Mouse (Mus musculus) testis, postnatal 10 days (tissue): Measurements from ENCODE around the gene Hrct1.

Source experiments
- DNase-seq: peaks from one replicate; pipeline ENCODE4 v3.0.0; 2021; ENCODE audit warnings: low spot score

The Hrct1 gene

DNA sequence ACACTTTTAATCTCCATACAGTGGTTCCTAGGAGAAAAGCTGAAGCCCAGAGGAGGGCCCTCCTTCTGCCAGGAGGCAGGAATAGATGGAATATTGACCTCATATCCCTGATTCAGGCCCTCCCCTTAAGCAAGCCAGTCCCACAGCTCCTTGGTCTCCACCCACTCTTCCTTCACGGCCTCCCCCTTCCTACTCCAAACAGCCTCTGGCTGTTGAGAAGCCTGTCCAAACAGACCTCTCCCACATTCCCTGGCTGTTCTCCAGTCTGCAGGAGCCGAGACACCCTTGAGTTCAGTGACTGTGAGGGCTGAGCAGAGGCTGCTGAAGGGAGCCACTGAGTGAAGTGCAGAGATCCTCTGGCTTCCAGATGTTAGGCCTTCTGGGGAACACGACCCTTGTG, at the start of gene Hrct1:
Gene Hrct1 (plus strand): TSS at position 194 of the 400 bp plus-strand sequence.
- peak; percentile 73 for DNase-seq

DNA sequence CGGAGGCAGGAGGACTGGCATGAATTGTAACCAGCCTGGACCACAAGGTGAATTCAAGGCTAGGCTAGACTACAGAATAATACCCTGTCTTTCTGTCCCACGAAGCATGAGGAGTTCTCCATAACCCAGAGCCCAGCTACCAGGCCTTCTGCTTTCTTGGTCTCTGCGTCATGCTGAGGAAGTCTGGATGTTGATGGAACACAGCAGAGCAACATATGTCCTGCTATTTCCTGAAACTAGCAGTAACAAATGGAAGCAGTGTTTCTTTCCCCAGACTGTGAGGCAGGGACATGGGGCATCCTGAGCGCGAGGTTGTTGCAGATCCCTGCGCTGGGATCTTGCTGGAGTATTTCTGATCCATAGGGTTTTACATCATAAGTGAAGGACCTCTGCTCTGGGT, 48.4 kb upstream of the Hrct1 start:
- DNase-seq, result no peak

DNA sequence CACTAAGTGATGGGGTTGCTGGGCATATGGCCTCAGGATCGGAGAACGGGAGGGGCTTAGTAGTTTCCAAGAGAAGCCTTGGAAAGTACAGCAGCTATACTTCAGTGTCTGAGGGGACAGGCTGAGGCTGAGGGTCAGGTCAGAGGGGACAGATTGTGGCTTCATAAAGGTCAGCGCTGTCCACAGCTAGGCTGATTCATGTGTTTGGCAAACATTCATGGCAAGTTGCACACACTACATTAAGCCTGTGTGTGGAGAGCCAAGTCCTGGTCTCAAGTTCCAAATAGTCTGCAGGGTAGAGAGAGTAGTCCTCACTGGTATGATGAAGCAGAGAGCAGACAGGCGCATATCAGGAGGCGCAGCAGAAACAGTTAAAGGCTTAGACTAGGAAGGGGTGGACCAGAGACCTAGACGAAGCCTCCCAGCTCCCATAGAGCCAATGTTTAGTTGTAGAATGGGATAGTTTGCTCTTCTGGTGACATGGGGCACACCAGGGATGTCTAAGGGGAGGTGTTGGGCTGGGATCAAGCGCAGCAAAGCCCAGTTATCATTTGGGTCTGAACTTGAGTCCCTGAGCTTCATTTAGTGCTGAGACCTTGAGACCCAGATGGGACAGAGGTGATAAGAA, 47.5 kb upstream of the Hrct1 start:
- DNase-seq, result no peak

DNA sequence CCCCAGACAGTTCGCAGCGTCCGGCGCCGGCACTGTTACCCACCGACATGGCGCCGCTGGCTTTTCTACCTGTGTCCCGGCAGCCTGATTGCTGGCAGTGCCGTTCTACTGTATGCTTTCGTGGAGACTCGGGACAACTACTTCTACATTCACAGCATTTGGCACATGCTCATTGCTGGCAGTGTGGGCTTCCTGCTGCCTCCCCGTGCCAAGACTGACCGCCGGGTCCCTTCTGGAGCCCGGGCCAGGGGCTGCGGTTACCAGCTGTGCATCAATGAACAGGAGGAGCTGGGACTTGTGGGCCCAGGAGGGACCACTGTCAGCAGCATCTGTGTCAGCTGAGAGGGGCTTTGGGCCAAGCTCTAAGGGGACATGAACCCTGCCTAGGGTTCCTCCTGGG, 37.0 kb upstream of the Hrct1 start:
- no peak for DNase-seq

DNA sequence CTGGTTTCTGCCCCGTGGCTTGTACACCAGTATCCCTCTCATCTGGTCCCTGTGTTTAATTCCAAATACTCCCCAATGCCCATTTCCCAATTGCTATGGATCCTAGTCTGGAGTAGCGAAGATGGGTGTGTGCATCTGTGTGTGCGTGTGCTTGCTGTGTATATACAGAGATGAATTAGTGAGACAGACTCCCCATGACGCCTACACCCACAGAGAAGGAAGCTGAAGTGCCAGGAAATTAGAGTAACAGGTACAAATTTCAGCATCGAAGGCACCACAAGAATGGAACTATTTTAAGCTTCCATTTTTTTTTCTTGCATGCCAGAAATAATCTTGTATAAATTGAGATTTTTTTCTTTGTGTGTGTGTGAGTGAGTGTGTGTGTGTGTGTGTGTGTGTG, 36.0 kb upstream of the Hrct1 start:
- DNase-seq, result no peak

DNA sequence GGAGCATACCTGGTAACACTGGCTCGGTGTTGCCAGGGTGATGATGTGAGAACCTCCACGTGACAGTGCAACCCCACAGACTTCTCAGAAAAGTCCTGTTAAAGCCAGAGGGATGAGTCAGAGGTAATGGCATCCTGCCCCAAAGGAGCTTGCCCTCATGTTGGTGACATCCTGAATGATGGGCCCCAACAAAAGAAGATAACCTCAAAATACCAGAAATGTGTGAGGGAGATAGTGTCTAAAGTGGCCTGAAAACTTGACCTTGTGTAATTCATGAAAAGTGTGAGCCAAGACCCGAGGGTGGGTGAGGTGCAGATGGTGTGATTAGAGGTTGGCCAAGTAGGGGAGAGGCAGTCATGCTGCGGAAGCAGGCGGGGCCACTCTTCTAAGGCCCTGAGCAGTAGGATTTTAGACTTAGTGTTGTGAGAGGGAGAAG, 33.2 kb upstream of the Hrct1 start:
- no peak for DNase-seq

DNA sequence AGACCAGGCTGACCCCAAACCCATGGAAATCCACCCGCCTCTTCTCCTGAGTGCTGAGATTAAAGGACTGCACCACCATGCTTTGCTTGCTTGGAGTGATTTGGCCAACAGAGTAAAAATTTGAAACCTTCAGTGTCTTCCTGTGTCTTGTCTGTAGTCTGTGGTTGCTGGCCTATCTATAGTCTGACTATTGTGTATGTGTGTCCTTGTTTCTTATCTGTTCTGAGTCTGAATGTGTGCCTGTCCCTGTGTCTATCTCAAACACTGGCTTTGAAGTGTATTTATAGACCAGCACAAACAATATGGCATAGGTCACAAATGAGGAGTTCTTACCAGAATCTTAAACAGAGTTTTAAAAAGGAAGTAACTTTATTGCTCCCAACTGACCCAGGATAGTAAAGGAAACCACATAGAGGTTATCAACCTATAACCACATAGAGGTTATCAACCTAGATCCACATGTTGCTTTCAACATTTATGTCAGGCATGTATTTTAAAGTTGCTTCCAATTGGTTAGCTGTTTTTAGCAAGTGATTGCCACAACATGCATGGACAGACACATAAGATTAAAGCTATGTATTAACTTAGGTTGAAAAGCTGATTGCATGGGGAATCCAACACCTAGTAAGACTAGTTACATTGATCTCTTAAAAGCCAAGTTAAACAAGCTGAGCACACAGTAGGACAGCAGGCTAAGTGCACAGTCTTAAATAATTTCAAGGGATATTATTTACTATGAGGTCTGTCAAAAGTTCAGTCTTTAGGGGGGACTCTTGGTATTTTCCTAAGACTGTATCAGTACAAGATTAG, 32.3 kb upstream of the Hrct1 start:
- no peak for DNase-seq

DNA sequence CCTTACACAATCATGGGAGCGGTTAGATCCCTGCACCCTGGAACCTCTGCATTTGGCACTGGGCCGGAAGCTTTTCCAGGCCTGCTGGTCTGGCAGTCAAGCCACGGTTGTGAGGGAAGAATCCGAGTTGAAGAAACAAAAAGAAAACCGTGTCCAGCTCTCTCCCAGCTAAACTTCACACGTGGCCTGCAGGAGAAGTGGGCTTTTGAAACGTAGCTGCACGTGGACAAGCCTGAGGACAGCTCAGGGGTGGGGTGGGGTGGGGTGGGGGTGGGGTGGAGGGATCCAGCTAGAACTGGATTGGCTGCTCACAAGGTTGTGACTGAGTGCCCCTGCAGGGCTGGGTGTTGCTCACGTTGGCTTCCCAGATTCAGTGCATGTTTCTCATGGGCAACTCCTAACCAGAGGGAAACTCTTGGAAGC, 31.7 kb upstream of the Hrct1 start:
- no peak for DNase-seq

DNA sequence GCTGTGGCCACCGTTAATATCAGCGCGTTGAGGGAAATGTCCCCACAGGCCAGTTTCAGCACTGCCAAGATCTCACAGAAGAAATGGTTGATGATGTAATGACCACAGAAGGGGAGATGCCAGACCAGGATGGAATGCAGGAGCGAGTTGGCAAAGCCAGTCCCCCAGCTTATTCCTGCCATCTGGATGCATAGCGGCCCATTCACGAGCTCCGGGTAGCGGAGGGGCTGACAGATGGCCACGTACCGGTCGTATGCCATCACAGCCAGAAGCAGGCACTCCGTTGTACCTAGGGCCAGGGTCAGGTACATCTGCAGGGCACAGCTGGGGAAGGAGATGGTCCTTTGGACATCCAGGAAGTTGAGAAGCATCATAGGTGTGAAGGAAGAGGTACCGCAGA, 30.4 kb upstream of the Hrct1 start:
- no peak for DNase-seq

DNA sequence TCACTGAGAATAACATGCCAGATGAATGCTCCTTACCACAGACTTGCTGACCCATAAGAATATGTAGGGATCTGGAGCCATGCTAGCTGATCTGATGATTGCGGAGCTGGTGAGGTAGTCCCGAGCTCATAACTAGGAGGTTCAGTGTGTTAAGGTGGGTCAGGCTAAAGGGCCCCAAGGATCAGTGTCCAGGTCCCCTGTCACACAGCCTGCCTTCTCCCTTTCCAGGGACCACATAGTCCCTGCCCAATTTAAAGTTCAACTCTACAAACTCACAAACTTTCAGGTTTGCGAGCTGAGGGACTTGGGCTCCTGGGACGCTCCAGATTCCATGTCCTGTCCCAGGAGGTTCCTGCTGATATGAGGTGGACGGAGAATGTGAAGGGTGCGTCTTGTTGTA, 26.3 kb upstream of the Hrct1 start, which contains the start of gene Olfr70:
Gene Olfr70 (minus strand): TSS at position 101 of the 400 bp plus-strand sequence.
- DNase-seq, result no peak

DNA sequence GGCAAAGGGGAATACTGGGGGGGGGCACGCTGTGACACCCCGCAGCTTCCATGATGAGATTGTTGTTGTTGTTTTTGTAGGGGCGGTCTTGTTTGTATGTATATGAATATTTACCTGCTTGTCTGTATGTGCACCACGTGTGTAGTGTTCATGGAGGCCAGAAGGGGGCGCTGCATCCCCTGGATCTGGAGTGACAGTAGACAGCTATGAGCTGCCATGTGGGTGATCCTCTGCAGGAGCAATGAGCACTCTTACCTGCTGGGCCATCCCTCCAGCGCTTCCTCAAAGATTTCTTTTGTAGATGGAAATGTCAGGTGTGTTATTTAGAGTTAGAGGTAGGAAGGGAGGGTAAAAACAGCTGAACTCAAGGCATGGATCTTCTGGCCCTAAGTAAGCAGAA, 23.5 kb upstream of the Hrct1 start:
- no peak for DNase-seq

DNA sequence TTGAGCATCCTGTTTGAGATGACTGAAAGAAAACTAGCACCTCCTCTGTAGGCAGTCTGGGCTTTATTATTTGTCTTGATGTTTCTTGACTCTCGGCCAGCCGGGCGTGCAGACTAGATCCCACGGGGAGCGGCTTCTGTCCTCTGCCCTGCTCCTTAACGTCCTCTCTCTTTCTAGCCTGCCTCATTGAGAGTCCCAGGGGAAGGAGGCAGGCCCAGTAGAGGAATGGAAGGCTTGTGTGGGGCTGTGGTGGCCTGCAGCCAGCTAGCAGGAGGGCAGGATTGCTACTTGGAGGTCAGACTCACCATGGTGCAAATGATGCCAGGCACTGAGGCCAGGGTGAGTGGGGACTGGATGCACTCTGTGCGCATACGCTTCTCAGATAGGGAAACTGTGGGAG, 23.1 kb upstream of the Hrct1 start:
- DNase-seq, result no peak

DNA sequence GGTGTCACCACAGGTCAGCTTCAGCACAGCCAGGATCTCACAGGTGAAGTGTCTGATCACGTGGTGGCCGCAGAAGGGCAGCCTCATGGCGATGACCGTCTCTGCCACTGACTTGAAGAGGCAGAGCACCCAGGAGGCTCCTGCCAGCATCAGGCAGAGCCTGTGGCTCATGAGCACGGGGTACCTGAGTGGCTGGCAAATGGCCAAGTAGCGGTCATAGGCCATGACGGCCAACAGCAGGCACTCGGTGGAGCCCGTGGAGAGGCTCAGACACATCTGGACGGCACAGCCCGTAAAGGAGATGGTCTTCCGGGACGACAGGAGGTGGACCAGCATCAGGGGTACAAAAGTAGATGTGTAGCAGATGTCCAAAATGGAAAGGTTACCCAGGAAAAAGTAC, 21.0 kb upstream of the Hrct1 start:
- DNase-seq, result peak; percentile 61

DNA sequence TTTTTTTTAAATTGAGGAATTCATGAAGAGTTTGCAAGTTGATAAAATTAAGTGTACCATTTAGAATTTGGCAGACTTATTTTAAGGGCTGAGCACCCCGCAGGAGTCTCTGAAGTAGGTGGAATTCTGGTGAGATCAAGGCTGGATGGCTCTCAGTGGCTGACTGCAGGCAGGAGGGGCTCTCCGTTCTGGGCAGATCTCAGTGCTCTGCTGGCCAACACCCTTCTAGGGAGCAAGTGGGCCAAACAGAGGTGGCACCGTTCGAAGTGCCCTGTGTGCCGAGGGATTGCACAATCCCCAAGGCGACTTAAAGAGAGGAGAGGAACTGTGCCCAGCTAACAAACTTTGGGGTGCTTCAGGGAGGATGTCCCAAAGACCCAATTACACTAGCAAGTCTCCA, 17.1 kb upstream of the Hrct1 start, which contains the start of gene Olfr71:
Gene Olfr71 (minus strand): TSS at position 387 of the 400 bp plus-strand sequence.
- DNase-seq, result no peak

DNA sequence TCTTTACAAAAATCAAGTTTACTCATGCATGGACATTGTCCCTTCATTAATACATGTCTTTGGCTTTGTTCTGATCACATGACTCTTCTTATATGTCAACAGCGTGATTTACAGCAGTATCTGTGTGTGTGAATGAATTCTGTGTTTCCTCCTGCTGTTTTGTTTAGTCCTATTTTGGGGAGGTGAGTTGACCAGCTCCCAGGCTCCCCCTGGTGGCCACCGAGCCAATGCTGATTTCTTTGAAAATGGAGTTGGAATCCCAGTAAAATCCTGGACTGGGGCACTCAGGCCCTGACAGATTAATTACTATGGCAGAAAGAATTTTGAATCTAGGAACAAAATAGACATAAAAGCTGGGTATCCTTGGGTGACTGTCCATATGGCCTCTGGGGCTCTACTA, 15.2 kb upstream of the Hrct1 start:
- DNase-seq, result peak; percentile 96

DNA sequence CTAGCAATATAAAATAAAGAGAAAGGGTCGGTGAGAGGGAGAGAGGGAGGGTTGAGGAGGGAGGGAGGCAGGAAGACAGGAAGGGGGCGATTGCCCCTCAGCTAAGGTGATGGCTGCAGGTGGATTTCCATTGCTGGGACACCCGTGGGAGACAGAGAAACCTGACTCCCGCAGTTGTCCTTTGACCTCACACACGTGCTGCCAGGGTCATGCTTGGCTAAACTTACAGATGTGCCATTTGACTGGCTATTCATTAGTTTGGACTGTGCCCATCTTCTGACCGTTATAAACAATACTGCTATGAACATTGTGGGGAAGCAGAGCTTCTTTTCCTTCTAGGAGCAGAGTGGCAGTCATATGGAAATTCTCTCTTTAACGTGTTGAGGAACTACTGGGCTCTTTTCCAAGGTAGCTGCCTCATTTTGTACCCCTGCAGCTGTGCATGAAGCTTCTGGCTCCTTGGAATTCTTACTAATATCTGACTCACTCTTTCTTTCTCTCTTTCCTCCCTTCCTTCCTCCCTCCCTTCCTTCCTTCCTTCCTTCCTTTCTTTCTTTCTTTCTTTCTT, 13.3 kb upstream of the Hrct1 start:
- DNase-seq, result no peak

DNA sequence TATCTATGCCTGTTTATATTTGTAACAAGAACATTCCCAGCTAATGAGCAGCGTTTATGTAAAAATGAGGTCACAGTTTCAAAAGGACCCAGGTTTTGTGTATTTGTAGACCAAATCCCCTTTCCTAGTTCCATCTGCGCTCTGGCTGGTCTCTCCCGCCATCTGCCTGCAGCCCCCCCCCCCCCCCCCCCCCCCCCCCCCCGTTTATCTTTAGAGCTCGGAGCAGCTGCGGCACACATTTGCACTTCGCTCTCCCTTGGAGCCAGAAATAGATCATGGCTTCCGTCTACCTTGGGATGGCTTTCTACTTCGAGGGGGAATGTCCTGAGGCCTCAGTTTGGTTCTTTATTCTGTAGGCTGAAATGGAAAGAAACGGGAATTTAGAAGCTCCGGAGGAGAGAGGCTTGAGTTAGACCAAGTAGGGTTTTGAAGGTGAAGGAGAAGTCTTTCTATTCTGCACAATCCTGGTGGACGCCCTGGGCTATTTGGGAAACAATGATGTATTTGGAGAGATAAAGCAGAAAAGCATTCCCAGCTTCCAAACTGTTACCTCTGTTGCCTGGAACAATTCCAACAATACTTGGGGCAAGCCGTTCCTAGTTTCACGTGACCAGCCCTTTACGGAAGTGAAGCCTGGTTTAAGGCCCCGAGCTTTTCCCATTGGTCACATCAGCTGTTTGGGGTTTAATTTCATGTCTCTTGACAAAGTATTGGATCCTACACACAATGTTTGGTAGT, 6.3 kb upstream of the Hrct1 start:
- no peak for DNase-seq

DNA sequence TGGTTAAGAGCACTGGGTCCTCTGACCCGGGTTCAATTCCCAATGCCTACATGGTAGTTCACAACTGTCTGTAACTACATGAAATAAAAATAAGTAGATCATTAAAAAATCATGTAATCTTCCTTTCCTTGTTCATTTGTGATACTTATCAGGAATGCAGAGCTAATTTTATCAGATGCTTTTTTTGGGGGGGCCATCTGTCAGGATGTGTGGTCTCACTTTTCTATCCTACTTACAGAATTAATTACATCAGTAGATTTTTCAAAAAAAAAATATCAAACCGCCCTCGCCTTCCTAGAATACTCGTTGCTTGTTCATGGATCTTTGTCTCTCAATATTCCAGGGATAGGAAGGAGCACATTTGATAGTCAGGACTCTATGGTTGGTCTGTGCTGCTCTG, 4.8 kb upstream of the Hrct1 start:
- DNase-seq, result no peak

DNA sequence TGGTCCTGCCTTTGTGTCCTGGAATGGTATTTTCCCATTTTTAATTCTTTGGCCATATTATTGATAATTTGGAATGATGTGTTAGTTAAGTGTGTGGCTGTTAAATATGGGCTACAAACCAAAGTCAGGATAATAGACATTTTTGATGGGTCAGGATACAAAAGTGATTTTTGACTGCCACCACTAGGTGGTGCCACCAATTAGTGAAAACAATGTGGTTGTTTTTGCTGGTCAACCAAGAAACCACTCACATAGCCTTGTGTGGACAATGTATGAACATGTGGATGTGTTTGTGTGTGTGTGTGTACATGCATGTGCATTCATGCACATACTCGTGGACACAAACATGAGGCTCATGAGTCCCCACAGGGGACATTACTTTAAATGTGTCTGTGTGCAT, 2.2 kb upstream of the Hrct1 start:
- peak; percentile 84 for DNase-seq

DNA sequence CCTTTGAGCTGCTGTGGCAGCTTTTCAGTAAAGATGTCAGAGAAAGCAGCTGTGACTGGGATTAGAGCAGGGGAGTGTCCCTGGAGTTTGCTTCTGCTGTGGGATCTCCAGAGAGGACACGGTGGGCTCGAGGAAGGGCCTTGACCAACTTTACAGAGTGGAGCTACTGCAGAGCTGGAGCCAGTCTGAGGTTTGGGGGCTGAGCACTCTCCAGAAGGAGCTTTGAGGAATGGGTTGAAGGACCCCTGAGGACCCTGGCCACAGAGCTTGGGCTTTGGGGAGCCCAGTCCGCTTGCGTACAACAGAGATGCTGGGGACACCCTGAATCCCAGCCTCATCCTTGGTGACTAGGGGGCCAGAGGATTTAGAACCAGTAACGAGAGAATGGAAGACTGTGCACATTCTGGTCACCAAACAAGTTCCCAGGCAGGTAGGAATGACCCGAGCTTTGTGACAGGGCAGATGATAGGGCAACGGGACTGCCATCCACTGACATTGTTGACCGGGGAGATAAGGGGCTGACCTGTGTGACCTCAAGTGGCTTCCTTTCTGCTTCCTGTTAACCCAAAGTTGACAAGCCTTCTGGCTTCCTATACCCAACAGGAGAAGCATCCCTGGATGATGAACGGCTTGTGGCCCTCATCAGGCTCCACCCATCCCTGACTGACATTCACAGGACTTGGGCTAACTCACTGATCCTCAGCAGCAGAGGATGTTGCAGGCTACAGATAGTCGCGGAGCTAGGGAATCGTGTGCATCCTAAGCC, 577 bp upstream of the Hrct1 start:
- DNase-seq, result no peak

DNA sequence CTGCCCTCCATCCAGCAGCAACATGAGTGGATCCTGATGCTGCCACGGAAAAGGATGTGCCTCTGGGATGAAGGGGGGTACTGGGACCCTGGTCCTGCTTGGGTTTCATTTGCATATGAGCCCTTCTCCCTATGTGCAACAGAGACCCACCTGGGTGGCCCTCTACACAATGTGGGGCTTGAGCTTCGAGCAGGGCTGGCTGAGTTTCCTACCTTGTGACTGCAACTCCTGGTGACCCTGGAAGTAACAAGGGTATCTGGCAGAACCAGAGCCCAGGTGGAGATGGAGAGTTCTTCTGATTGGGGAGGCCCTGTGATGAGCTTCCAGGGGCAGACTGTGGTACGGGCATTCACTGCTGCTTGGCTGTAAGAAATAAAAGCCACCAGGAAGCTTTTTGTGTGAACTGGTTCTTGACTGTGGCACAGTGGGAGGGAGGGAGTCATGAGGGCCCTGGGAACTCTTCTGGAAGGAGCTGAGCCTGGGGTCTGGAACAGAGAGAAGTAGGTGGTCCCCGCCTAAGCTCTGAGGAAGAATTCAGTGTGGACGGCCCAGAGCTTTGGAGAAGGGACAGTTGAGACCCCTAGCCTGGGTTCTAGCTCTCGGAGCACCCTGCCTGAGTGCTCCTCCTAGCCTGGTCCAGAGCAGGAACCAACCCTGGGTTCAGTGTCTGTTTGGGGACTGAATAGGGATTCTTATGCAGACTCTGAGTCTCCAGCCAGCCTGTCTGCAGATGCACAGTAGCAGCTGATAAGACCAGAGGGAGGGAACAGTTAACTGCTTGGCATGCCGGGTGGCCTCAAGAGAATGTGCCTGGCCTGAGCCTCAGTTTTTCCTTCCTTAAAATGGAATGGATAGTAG, 959 bp downstream of the Hrct1 start:
- DNase-seq, result no peak
